In genomic region chr11:46301579-46302248, GRCm38 (mm10) we compare ENCODE assay signal across 15 mouse cellular contexts. TPM values are rescaled to one million over a fixed set of nuclear protein-coding genes. Genes with fewer than 3 reads are reported as not detected.
DNase-seq lines count a peak whose midpoint lies in the region; ATAC-seq lines count a peak whose summit lies in the region.
"Had no signal": no experiment of that assay in that cellular context is flagged by ENCODE, and none has a peak within 500 bp of the region (broad histone marks: within the 10 kb centered on the region; RNA-seq: fewer than 3 reads in every experiment).

No protein-coding gene starts in this region.

- ATAC-seq in limb, embryonic 12.5 days (ENCODE audit: insufficient number of reproducible peaks, insufficient read depth, low FRiP score, low TSS enrichment, low read depth) = peak; percentile 54; the same call in 1 of the 2 replicates
- no peak for ATAC-seq in monocyte, adult 5-6 weeks (replicated peaks; ENCODE audit: insufficient number of reproducible peaks, low FRiP score, low TSS enrichment, poor library complexity, severe bottlenecking)
- ATAC-seq: Patski had no signal

- H3K27ac ChIP-seq in limb, embryonic 12.5 days = no peak overlapping the region
- H3K27ac ChIP-seq in limb, embryonic 10.5 days = no peak overlapping the region
- H3K27ac ChIP-seq: heart, embryonic 15.5 days; hindbrain, embryonic 15.5 days; lung, embryonic 15.5 days; stomach, embryonic 15.5 days had no signal

- WGBS in limb, embryonic 12.5 days = 92% methylated on average over 23 of the region's 23 CpGs
- WGBS in limb, embryonic 10.5 days = 92% methylated on average over 23 of the region's 23 CpGs

- H3K4me3 ChIP-seq in limb, embryonic 12.5 days (replicated peaks) = no peak overlapping the region
- H3K4me3 ChIP-seq in limb, embryonic 10.5 days = no peak overlapping the region
- H3K4me3 ChIP-seq: heart, embryonic 15.5 days; hindbrain, embryonic 15.5 days; lung, embryonic 15.5 days; stomach, embryonic 15.5 days had no signal

- no peaks in the 10 kb centered on the region for H3K36me3 ChIP-seq in limb, embryonic 12.5 days
- no peaks in the 10 kb centered on the region for H3K36me3 ChIP-seq in limb, embryonic 10.5 days
- H3K36me3 ChIP-seq: heart, embryonic 15.5 days; hindbrain, embryonic 15.5 days; lung, embryonic 15.5 days; stomach, embryonic 15.5 days had no signal

- intact Hi-C loops in left cerebral cortex, postnatal 36 days (cut with DNase I) = loop anchor here (5.0 kb wide), 1 partner anchor 34 kb away; no protein-coding TSS in a partner anchor

- peaks cover 25% of the 10 kb centered on the region for H3K4me1 ChIP-seq in limb, embryonic 12.5 days (replicated peaks)
- peaks cover 11% of the 10 kb centered on the region for H3K4me1 ChIP-seq in limb, embryonic 10.5 days
- H3K4me1 ChIP-seq: lung, embryonic 15.5 days had no signal

- H3K9me3 ChIP-seq in limb, embryonic 12.5 days = no peaks in the 10 kb centered on the region
- no peaks in the 10 kb centered on the region for H3K9me3 ChIP-seq in limb, embryonic 10.5 days (replicated peaks)
- H3K9me3 ChIP-seq: heart, embryonic 15.5 days; hindbrain, embryonic 15.5 days; lung, embryonic 15.5 days; stomach, embryonic 15.5 days had no signal

- H3K27me3 ChIP-seq in limb, embryonic 12.5 days = no peaks in the 10 kb centered on the region
- H3K27me3 ChIP-seq in limb, embryonic 10.5 days (ENCODE audit: low read depth, poor library complexity, severe bottlenecking) = no peaks in the 10 kb centered on the region
- H3K27me3 ChIP-seq: heart, embryonic 15.5 days; hindbrain, embryonic 15.5 days; lung, embryonic 15.5 days; Patski; stomach, embryonic 15.5 days had no signal

- H3K4me2 ChIP-seq in limb, embryonic 12.5 days = no peak overlapping the region
- H3K4me2 ChIP-seq: heart, embryonic 15.5 days; hindbrain, embryonic 15.5 days; lung, embryonic 15.5 days; stomach, embryonic 15.5 days had no signal

- DNase-seq in cerebellum, adult 11-12 months = peak; percentile 55
- no peak for DNase-seq in cerebellum, adult 8-10 months
- DNase-seq in frontal cortex, postnatal 36 days (ENCODE audit: low spot score in 2 of 2) = peak; percentile 65 to 75
- no peak for DNase-seq in frontal cortex, postnatal 10 days (ENCODE audit: low spot score in 2 of 2)
- no peak for DNase-seq in limb, embryonic 10.5 days (ENCODE audit: low spot score)
- peak; percentile 67 to 78 for DNase-seq in left cerebral cortex, postnatal 36 days (ENCODE audit: low spot score in 2 of 2)
- DNase-seq: kidney, postnatal 4 days; thymus, postnatal 14 days had no signal

- H3K9ac ChIP-seq in limb, embryonic 12.5 days (replicated peaks) = no peak overlapping the region
- H3K9ac ChIP-seq: heart, embryonic 15.5 days; hindbrain, embryonic 15.5 days; lung, embryonic 15.5 days; stomach, embryonic 15.5 days had no signal

RNA-seq across cellular contexts. Expression of gene Cyfip2, which starts 10.9 kb away (rescaled TPM):
- 18.3 and 19.9 TPM in 2 replicates for polyA plus RNA-seq in limb, embryonic 12.5 days (2016; fragmentation: Nextera tagmentation; extraction: Ambion mirVana)
- polyA plus RNA-seq in limb, embryonic 10.5 days (2016; fragmentation: Nextera tagmentation; extraction: Ambion mirVana) = 9.7 and 14.7 TPM in 2 replicates
- 100 to 1,000 TPM; 562 to 605 TPM for total RNA-seq in left cerebral cortex, postnatal 36 days (2021)
- 120 to 188 TPM (median 136 TPM) in 3 replicates for total RNA-seq in monocyte, adult 5-6 weeks (2017)

Comparison
In these comparisons a context has a peak if more than half of its experiments do, and no peak if none do; other contexts are left out.
1. DNase-seq: peak in cerebellum, adult 11-12 months (single experiment), frontal cortex, postnatal 36 days (2 of 2) and left cerebral cortex, postnatal 36 days (2 of 2); none in cerebellum, adult 8-10 months (single experiment), frontal cortex, postnatal 10 days (0 of 2) and limb, embryonic 10.5 days (single experiment).